ENCODE assay signal across 10 mouse cellular contexts in genomic region chr6:83540017-83540416, GRCm38 (mm10). TPM values are rescaled to one million over a fixed set of nuclear protein-coding genes. Genes with fewer than 3 reads are reported as not detected.
DNase-seq lines count a peak whose midpoint lies in the region; ATAC-seq and TF ChIP-seq lines count a peak whose summit lies in the region.
"Had no signal": no experiment of that assay in that cellular context is flagged by ENCODE, and none has a peak within 500 bp of the region (broad histone marks: within the 10 kb centered on the region; RNA-seq: fewer than 3 reads in every experiment).

No protein-coding gene starts in this region.

- no peaks in the 10 kb centered on the region for H3K27me3 ChIP-seq in heart, embryonic 12.5 days (replicated peaks)
- H3K27me3 ChIP-seq in liver, postnatal 0 days (ENCODE audit: insufficient read depth, low read length): no peaks in the 10 kb centered on the region
- H3K27me3 ChIP-seq in intestine, embryonic 15.5 days (replicated peaks): no peaks in the 10 kb centered on the region
- H3K27me3 ChIP-seq: CH12.LX had no signal

- TF ChIP-seq CTCF in liver, postnatal 0 days (IDR thresholded peaks at IDR 0.05; ENCODE audit: low read depth): no peak

- no peak overlapping the region for H3K9ac ChIP-seq in heart, embryonic 12.5 days
- no peak overlapping the region for H3K9ac ChIP-seq in liver, postnatal 0 days (replicated peaks)
- no peak overlapping the region for H3K9ac ChIP-seq in intestine, embryonic 15.5 days

- 35% methylated on average over 4 of the region's 4 CpGs for WGBS in heart, embryonic 12.5 days
- 47% methylated on average over 4 of the region's 4 CpGs for WGBS in liver, postnatal 0 days (ENCODE audit: insufficient replicate concordance)
- WGBS in intestine, embryonic 15.5 days: 30% methylated on average over 4 of the region's 4 CpGs

- no peak overlapping the region for H3K4me2 ChIP-seq in heart, embryonic 12.5 days
- no peak overlapping the region for H3K4me2 ChIP-seq in liver, postnatal 0 days (ENCODE audit: low read depth, low read length)
- H3K4me2 ChIP-seq in intestine, embryonic 15.5 days (replicated peaks): no peak overlapping the region

- 0 out of 2 replicates have a peak overlapping the region, but pooled peaks have one; percentile 84 for H3K27ac ChIP-seq in heart, embryonic 12.5 days (ENCODE audit: poor library complexity, severe bottlenecking)
- H3K27ac ChIP-seq in liver, postnatal 0 days (ENCODE audit: low read depth): no peak overlapping the region
- H3K27ac ChIP-seq in intestine, embryonic 15.5 days: peak overlapping the region; percentile 67

- H3K36me3 ChIP-seq in heart, embryonic 12.5 days: no peaks in the 10 kb centered on the region; the same call in 1 of the 2 replicates
- H3K36me3 ChIP-seq in liver, postnatal 0 days (replicated peaks; ENCODE audit: insufficient read depth, low read length): peaks cover 5% of the 10 kb centered on the region; the same call in 1 of the 2 replicates
- H3K36me3 ChIP-seq in intestine, embryonic 15.5 days: no peaks in the 10 kb centered on the region

- H3K9me3 ChIP-seq in heart, embryonic 12.5 days (replicated peaks): no peaks in the 10 kb centered on the region
- no peaks in the 10 kb centered on the region for H3K9me3 ChIP-seq in liver, postnatal 0 days (ENCODE audit: low read length)
- no peaks in the 10 kb centered on the region for H3K9me3 ChIP-seq in intestine, embryonic 15.5 days

- H3K4me3 ChIP-seq in heart, embryonic 12.5 days: no peak overlapping the region
- H3K4me3 ChIP-seq in liver, postnatal 0 days (ENCODE audit: low read depth, low read length): no peak overlapping the region
- H3K4me3 ChIP-seq in intestine, embryonic 15.5 days (replicated peaks): no peak overlapping the region

- DNase-seq in heart, adult 11 months: no peak
- peak; percentile 14 for DNase-seq in liver
- no peak for DNase-seq in liver, postnatal 0 days
- peak; percentile 38 to 51 for DNase-seq in lung, postnatal 4 days
- DNase-seq in B cell, adult 2 months: no peak
- no peak for DNase-seq in urinary bladder, postnatal 25 days (ENCODE audit: low spot score)
- DNase-seq: cerebellum, adult 11 months had no signal

- no peak for ATAC-seq in heart, embryonic 12.5 days (ENCODE audit: insufficient number of reproducible peaks, low FRiP score)
- ATAC-seq in liver, postnatal 0 days: no peak
- ATAC-seq in intestine, embryonic 15.5 days: no peak; the same call in 1 of the 2 replicates

- H3K4me1 ChIP-seq in heart, embryonic 12.5 days (replicated peaks): peaks cover 31% of the 10 kb centered on the region
- H3K4me1 ChIP-seq in liver, postnatal 0 days (ENCODE audit: insufficient read depth): no peaks in the 10 kb centered on the region
- 0 out of 2 replicates have a peak, but pooled peaks cover 3% of the 10 kb centered on the region for H3K4me1 ChIP-seq in intestine, embryonic 15.5 days (replicated peaks)

- no peak for TF ChIP-seq EP300 in liver, postnatal 0 days (IDR thresholded peaks at IDR 0.05; ENCODE audit: low read depth)

RNA-seq across cellular contexts. Expression of gene Actg2, which starts 4.0 kb away (rescaled TPM):
- 8.6 and 10.1 TPM in 2 replicates for polyA plus RNA-seq in heart, embryonic 12.5 days (2016; fragmentation: Nextera tagmentation; extraction: Ambion mirVana)
- 2.1 and 2.6 TPM in 2 replicates for polyA plus RNA-seq in liver, postnatal 0 days (2015; fragmentation: Nextera tagmentation; extraction: Ambion mirVana)
- polyA plus RNA-seq in intestine, embryonic 15.5 days (2015; fragmentation: Nextera tagmentation; extraction: Ambion mirVana): 1,278 and 1,309 TPM in 2 replicates

RNA-seq across cellular contexts. Expression of gene Stambp, which starts 32.5 kb away (rescaled TPM):
- polyA plus RNA-seq in heart, embryonic 12.5 days (2016; fragmentation: Nextera tagmentation; extraction: Ambion mirVana): 24.4 and 25.8 TPM in 2 replicates
- polyA plus RNA-seq in liver, postnatal 0 days (2015; fragmentation: Nextera tagmentation; extraction: Ambion mirVana): 8.6 and 9.1 TPM in 2 replicates
- 26.4 and 26.5 TPM in 2 replicates for polyA plus RNA-seq in intestine, embryonic 15.5 days (2015; fragmentation: Nextera tagmentation; extraction: Ambion mirVana)

RNA-seq across cellular contexts. Expression of gene Dguok, which starts 33.2 kb away (rescaled TPM):
- polyA plus RNA-seq in heart, embryonic 12.5 days (2016; fragmentation: Nextera tagmentation; extraction: Ambion mirVana): 46.5 and 52.5 TPM in 2 replicates
- polyA plus RNA-seq in liver, postnatal 0 days (2015; fragmentation: Nextera tagmentation; extraction: Ambion mirVana): 24.7 and 25.8 TPM in 2 replicates
- polyA plus RNA-seq in intestine, embryonic 15.5 days (2015; fragmentation: Nextera tagmentation; extraction: Ambion mirVana): 68.8 and 73.3 TPM in 2 replicates

Comparison
In these comparisons a context has a peak if more than half of its experiments do, and no peak if none do; other contexts are left out.
1. DNase-seq: peak in liver (single experiment) and lung, postnatal 4 days (2 of 2); none in heart, adult 11 months (single experiment), liver, postnatal 0 days (single experiment), B cell, adult 2 months (0 of 2) and urinary bladder, postnatal 25 days (single experiment).
2. RNA of gene Actg2, which starts 4.0 kb away (polyA plus RNA-seq): 1,278 to 1,309 TPM in intestine, embryonic 15.5 days; 8.6 to 10.1 TPM in heart, embryonic 12.5 days and 2.1 to 2.6 TPM in liver, postnatal 0 days; every median in the first group is over 100 times any median in the second.